Mouse (Mus musculus) spleen, adult 18-20 months (tissue): ENCODE data around the gene Cybb.
"Not testable (repeated sequence)": the region's sequence is repeated elsewhere in the genome, so short reads cannot be mapped to it uniquely, and the experiment has no call there.

Source experiments
- DNase-seq, 2 experiments: peaks; one replicate each; pipeline ENCODE4 v3.0.0; 2022; ENCODE audit warnings: mixed read lengths in 2 of 2

Gene Cybb

DNA sequence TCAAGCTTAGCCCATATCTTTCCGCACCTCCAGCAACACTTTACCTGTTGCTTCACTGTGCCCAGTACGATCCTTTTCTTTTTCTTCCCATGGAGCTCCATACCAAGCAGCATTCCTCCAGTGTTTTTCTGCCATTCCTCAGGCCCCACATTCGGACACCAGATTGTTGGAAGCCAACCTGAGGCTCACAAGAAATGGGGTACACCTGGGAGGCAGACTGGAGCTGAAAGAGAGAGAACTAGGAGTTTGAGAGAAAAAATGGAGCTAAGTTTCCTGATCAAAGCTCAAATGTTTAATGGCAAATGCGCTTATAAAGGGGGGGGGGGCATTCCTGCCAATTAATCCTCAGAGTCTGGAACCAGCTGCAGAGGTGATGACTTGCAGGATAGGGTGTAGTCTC is at the start of gene Cybb:
Cybb (minus strand) TSS at position 101 of the 400 bp plus-strand sequence.
- DNase-seq: no peak

DNA sequence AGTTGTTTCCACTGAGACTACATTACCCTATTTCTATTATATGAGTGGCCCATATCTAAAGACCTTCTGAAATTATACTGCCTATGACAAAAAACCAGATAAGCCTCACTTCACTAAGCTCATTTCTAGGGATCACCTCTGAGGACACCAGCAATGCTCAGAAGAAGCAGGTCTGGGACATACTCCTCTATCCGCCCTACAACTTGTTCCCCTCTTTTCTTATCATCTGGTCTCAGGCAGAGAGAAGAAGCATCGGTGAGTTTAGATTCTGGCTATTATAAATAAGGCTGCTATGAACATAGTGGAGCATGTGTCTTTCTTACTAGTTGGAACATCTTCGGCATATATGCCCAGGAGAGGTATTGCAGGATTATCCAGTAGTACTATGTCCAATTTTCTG is 49.3 kb upstream of the Cybb start:
- DNase-seq: no peak

DNA sequence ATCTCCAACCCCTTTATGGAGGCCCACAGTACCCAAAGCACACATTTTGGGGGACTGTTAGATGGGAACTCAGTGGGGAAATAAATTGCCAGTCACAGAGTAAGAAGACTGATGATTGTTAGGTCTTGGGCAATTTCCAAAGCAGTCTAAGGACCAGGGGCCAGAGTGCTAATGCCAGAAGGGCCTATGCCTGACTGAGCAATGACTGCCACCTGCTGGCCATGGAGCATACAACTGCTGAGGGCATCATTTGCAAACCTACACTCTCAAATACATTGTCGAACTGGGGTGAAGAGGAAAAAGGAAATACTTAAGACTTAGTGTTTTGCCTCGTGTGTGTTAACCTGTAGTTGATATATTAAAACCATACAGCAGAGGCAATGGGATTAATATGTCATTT is 32.4 kb upstream of the Cybb start:
- DNase-seq: peak in 1 of 2 experiments; percentile 62

DNA sequence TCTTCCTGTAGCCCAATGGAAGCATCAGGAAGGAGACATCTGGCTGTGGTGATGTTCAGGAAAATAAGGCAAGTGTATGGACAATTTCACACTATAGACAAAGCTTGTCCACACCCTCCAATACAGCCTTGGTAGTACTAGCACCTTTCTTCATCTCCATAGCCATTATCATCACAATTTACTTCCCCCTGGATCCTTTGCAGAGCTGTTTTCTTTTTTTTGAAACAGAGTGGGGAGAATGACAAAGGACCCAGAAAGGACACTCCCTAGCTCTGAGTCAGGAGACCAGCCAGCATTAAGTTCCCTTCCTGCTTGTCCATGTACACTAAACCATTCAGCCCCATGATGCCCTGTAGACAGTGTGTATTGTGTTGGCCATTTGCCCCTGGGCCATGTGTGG is 30.0 kb upstream of the Cybb start:
- not testable (repeated sequence) for DNase-seq

DNA sequence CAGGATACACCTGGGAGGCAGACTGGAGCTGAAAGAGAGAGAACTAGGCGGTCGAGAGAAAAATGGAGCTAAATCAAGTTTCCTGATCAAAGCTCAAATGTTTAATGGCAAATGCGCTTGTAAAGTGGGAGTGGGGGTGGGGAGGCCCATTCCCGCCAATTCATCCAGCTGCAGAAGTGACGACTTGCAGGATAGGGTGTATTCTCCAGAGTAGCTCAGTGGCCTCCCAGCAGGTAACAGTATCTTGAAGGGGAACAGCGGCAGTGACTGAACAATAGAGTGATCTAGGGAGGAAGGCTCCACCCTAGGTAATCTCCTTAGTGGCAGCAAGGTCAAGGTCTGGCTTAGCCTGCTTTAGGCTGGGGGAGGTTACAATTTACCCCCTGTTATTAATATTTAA is 12.5 kb downstream of the Cybb start:
- not testable (repeated sequence) for DNase-seq

DNA sequence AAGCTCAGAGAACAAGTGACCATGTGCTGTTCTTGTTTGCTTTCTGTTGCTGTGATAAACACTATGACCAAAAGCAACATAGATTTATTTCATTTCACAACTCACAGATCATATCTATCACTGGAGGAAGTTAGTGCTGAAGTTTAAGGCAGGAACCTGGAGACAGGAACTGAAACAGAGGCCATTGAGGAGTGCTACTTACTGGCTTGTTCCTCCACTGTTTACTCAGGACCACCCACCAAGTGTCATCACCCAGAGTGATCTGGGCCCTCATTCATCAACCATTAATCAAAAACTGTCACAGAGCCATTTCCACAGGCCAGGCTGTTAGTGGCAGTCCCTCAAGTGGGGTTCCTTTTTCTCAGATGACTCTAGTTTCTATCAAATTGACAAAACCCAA is 13.1 kb downstream of the Cybb start:
- no peak for DNase-seq

DNA sequence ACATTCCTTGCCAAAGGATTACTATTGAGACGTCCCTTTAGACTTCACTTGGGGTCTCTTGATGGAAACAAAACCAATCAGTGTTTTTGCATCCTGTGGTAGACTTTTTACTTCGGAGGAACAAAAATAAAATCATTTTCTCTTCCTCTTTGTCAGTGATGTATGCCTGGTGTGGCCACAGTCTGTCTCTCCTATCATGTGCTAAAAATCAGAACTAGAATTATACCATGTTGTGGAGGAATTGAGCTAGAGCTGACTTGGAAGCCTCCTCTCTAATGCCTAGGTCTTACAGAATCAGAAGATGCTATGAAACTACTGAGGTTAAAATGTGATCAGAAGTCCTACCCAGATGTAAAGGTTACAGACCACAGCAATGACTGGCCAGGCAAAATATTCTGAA is 13.8 kb downstream of the Cybb start:
- DNase-seq: no peak

DNA sequence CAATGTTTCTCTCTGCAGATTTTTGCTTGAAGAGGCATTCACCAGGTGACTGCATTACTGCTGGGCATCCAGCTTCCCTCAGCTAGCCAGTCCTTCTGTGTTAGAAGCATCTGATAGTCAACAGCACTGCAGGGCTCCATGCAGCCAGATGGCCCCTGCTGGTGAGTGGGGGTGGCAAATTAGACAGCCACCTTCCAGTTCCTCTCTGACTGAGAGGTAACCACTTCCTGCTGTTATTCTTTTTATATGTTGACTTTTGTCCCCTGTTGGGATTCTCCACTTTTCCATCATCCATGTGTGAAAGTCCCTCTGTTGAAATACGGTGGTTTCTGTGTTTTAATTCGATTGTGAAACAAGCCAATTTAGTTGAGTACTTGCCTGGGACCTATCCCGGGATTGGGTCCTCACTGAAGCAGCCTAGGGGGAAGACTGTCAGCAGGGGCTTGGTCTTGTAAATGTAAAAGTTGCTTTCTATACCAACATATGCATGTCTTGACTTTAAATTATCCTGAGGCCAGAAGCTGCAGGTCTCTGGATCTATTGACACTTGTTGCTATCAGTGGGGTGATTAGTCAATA is 16.7 kb downstream of the Cybb start:
- DNase-seq: peak; percentile 40 to 56

DNA sequence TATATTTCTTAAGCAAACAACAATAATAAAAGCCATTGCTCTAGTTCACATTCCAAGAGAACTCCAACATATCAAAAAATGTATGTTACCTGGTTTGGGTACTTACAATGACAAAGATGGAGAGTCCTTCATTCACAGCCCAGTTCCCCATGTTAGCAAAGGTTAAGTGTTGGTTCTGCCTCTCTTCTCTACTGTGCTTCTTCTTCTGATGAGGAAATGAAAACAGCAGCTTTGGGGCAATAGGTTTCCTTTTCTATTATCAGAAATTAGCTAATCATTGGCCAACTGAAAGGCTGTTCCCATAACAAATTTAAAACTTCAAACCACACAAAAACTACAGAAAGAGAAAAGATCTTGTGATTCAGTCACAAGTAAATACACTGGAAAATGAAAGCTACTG is 18.5 kb downstream of the Cybb start:
- DNase-seq: no peak

DNA sequence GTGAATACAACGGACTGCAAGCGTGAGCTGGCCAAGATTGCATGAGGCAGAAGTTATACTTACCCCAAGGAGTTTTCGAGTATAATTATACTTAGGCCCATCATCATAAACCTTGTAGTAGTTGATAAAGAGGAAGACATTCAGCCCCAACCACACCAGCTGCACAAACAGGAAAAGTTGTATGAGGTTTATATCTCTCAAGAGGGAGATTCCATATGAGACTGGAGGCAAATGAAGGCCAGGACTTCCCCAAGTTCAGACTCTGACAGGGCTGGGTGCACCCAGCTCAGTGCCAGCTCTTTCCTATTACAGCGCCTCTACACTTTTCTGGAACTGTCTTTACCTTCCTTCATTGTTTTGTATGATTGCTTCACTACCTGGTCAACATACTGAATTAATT is 20.6 kb downstream of the Cybb start:
- DNase-seq: no peak

DNA sequence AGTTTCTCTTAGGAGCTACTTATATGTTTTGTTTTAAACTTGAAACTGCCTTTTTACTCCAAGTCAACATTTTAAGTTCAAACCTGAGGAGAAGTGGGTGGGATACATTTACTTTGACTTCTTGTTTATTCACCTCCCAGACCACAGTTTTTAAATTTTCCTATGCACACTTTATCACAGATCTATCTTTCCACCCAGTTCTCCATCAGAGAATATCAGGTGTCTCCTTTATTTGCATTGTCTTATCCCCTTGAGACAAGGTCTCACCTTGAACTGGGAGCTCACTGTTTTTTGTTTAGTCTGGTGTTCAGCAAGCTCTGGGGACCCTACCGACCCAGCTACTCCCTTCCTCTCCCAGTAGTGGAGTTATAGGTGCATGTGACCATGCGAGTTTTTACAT is 21.7 kb downstream of the Cybb start:
- no peak for DNase-seq

DNA sequence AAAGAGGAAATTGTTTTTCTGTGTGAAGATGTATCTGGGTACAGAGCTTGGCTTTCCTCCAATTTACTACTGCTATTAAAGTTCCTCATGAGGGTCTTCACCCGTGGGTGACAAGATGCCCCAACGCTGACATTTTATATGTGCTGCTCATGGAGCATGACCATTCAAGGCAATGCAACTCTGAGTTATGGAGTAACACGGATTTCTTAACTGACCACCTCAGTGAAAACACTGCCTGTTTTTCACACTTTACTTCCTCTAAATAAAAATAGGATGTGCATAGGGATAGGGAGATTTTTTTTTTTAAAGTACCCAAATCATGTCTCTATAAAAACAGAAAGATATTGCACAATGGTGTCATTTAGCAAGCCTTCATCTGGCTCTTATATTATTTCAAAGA is 24.9 kb downstream of the Cybb start:
- DNase-seq: no peak

DNA sequence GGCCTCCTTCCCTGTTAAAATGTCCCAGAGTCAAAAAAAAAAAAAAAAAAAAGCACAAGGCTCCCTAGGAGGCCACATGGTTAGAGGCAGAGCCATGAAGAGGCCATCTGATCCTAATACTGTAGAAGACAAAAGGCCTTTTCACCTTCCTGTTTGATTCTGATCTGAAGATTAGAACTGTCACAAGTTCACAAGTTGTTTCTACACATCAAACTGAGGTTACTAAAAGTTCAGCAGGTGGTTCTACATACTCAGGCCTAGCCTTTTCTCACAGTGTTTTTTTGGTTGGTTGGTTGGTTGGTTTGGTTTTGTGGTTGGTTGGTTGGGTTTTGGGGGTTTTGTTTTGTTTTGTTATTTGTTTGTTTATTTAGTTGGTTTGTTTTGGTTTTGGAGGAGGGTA is 26.2 kb downstream of the Cybb start:
- DNase-seq: no peak

DNA sequence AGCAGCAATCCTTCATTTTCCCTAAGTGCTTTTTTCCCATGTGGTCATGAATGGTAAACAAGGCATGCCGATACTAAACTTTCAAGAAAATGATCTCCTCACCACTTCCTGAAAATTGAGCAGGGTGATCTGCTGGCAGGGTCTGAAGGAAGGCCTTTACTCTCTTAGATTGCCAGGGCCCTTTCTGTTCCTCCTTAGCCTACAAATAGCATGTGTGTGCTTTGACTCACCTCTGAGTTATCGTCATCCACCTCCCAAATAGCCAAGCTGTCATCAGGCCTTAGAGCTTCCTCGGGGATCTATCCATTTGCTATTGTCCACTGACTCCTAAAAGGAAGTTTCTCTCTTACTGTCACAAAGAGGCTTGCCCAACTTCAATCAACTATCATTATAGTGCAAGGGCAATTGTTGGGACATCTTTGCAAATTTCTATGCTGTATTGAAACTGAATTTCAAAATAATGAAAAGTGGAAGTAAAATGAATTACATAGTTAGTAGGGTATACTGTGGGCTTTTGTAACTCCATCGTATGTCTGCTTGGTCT is 27.1 kb downstream of the Cybb start:
- DNase-seq: no peak

DNA sequence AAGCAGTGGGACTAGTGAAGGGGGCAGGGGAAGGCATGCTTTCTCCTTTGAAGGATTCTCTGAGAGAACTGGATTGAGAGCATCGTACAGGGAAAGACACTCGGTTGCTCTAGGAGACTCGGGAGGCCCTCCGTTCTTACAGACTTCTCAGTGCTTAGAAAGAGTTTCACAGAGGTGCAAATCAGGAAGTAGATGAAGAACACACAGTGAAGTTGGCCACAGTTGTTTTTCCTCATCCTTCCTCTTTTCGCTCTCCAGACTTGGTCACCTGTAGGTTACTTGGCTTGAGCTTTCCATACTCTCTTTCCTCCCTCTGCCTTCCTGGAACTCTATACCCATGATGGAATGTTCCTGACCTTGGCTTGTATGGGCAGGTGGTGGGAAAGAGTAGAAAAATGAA is 35.2 kb downstream of the Cybb start:
- DNase-seq: no peak

DNA sequence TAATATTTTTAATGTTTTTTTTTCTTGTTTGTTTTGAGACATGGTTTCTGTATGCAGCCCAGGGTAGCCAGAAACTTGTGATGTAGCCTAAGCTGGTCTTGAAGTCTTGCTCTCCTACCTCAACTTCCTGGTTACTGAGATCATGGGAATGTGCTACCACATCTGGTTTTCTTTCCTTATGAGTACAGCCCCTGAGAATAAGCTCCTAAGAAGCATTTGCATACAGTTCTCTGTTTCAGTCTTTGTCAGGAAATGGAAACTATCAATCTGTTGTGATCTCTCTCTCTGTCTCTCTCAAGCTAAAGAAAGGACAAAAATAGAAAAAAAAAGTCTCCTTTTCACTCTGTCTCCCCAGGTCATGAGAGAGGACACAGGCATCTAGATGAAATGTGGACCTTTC is 40.3 kb downstream of the Cybb start:
- DNase-seq: no peak

DNA sequence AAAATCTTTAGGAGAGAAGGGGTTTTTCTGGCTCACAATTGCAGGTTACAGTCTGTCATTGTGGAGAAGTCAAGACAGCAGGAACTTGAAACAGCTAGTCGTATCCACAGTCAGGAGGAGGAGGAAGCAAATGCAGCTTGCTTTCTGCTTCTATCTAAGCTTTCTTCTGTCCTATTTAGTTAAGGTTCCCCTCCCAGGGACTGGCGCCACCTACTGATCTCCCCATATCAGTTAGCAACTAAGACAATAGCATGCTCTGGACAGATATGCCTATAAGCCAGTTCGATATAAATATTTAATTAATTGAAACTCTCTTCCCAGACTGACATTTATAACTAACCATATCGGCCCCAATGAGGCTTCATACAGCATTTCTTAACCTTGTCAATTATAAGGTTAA is 46.5 kb downstream of the Cybb start:
- DNase-seq: no peak

DNA sequence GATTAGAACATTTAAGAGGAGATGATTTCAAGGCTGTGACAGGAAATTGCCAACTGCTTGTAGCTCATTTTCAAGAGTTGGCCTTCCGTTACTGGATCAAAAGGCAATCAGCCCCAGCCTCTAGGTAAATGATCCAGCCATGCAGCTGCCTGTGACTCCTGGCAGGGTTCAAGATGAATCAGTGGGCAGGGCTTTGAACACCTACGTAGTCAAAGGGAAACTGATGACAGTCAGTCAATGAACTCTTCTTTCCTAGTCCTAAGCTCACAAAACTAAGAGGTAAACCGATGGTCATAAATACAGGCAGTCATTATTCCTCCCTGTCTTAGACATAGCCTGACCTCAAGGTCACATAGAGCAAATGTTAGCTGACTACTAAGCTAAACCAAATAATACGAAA is 47.0 kb downstream of the Cybb start:
- no peak for DNase-seq

DNA sequence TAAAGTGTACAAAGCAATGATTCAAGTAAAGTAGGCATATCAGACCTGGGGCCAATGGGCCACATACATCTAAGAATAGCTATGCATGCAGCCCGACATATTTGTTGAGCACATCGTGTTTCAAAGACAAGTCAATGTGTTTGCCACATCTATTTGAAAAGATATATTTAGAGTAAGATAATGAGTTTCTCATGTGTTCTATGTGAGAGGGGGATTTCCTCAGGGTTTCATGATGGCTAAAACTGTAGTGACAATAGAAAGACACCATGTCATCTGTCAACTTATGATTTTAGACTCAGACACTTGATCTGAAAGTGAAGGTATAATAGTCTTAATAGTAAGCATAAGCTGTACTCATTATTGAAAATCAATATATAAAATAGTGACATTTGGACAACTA is 48.3 kb downstream of the Cybb start:
- no peak for DNase-seq

DNA sequence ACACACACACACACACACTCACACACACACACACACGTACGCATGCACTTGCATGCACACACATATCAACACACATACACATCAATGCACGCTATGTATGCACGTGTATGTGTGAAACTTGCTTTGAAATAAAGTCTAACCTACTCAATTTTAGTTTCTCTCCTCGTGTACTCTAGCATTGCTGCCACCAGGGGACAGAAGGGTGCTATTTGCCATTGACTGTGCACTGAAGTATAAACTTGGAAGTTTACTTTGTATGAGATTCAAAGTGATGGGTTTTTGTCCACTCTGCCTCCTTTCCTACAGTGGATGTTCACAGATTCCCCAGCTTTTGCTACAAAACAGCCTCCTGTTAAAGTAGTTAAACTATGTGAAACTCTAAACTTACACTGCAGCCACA is 73.7 kb downstream of the Cybb start:
- no peak for DNase-seq
